In genomic region chr3:123131151-123131756, GRCm38 (mm10) we compare ENCODE assay signal across 28 mouse cellular contexts.
A peak's percentile ranks its signal among the peaks of the same experiment; 100 is the strongest.
DNase-seq lines count a peak whose midpoint lies in the region; ATAC-seq and TF ChIP-seq lines count a peak whose summit lies in the region.
"Had no signal": no experiment of that assay in that cellular context is flagged by ENCODE, and none has a peak within 500 bp of the region (broad histone marks: within the 10 kb centered on the region; RNA-seq: fewer than 3 reads in every experiment).

No protein-coding gene starts in this region.

- peak; percentile 91 for DNase-seq in heart, adult 11 months
- DNase-seq in heart, postnatal 36 days, result no peak
- no peak for DNase-seq in heart, postnatal 4 days
- no peak for DNase-seq in heart, postnatal 0 days (ENCODE audit: low spot score)
- DNase-seq in heart, postnatal 25 days (ENCODE audit: low spot score), result no peak
- peak; percentile 56 for DNase-seq in skeletal muscle tissue, adult 2 months (ENCODE audit: low read depth, low spot score)
- no peak for DNase-seq in hindbrain, embryonic 11.5 days (ENCODE audit: low spot score)
- DNase-seq: adrenal gland, postnatal 14 days; cerebellum, adult 11-12 months; cerebellum, adult 8-10 months; cerebellum, postnatal 10 days; cerebellum, postnatal 36 days; embryo, embryonic 11 days; gastrocnemius, postnatal 25 days; kidney, adult 11 months; kidney, adult 8-10 months had no signal

- intact Hi-C loops in heart, postnatal 36 days (cut with DNase I), result no loop called here
- intact Hi-C loops in heart, postnatal 25 days (cut with DNase I), result no loop called here

- no peak overlapping the region for H3K4me3 ChIP-seq in heart, embryonic 13.5 days
- H3K4me3 ChIP-seq in heart, postnatal 0 days (ENCODE audit: low read depth, low read length), result no peak overlapping the region
- no peak overlapping the region for H3K4me3 ChIP-seq in hindbrain, embryonic 11.5 days (ENCODE audit: low read depth, low read length)
- H3K4me3 ChIP-seq: embryonic facial prominence, embryonic 10.5 days; embryonic facial prominence, embryonic 13.5 days; erythroblast, embryonic 14.5 days; forebrain, embryonic 12.5 days; hindbrain, embryonic 13.5 days; intestine, embryonic 15.5 days; kidney, embryonic 15.5 days had no signal

- WGBS in heart, embryonic 13.5 days, result 82% methylated on average over 6 of the region's 6 CpGs
- WGBS in heart, postnatal 0 days, result 79% methylated on average over 6 of the region's 6 CpGs
- WGBS in hindbrain, embryonic 11.5 days, result 91% methylated on average over 6 of the region's 6 CpGs

- peak overlapping the region; percentile 37; the same call in 1 of the 2 replicates for H3K27ac ChIP-seq in heart, embryonic 13.5 days (replicated peaks)
- H3K27ac ChIP-seq in heart, postnatal 0 days (ENCODE audit: low read depth), result peak overlapping the region; percentile 61
- H3K27ac ChIP-seq in hindbrain, embryonic 11.5 days (ENCODE audit: low read depth, low read length), result no peak overlapping the region
- H3K27ac ChIP-seq: embryonic facial prominence, embryonic 10.5 days; embryonic facial prominence, embryonic 13.5 days; forebrain, embryonic 12.5 days; hindbrain, embryonic 13.5 days; intestine, embryonic 15.5 days; kidney, embryonic 15.5 days had no signal

- no peak for TF ChIP-seq CTCF in heart, postnatal 0 days (IDR thresholded peaks at IDR 0.05; ENCODE audit: low read depth)

- H3K9me3 ChIP-seq in heart, embryonic 13.5 days, result no peaks in the 10 kb centered on the region
- no peaks in the 10 kb centered on the region for H3K9me3 ChIP-seq in heart, postnatal 0 days (replicated peaks; ENCODE audit: control insufficient read depth, low read length)
- no peaks in the 10 kb centered on the region for H3K9me3 ChIP-seq in hindbrain, embryonic 11.5 days (ENCODE audit: control insufficient read depth, low read length)
- H3K9me3 ChIP-seq: embryonic facial prominence, embryonic 10.5 days; embryonic facial prominence, embryonic 13.5 days; forebrain, embryonic 12.5 days; hindbrain, embryonic 13.5 days; intestine, embryonic 15.5 days; kidney, embryonic 15.5 days had no signal

- TF ChIP-seq EP300 in heart, postnatal 0 days (IDR thresholded peaks at IDR 0.05; ENCODE audit: low read depth), result no peak

- no peaks in the 10 kb centered on the region for H3K27me3 ChIP-seq in heart, embryonic 13.5 days (replicated peaks)
- H3K27me3 ChIP-seq in heart, postnatal 0 days (ENCODE audit: control insufficient read depth, insufficient read depth, low read length), result no peaks in the 10 kb centered on the region
- H3K27me3 ChIP-seq in hindbrain, embryonic 11.5 days (ENCODE audit: control insufficient read depth, insufficient read depth, low read length), result no peaks in the 10 kb centered on the region
- H3K27me3 ChIP-seq: forebrain, embryonic 12.5 days; hindbrain, embryonic 13.5 days; intestine, embryonic 15.5 days; kidney, embryonic 15.5 days had no signal

- H3K36me3 ChIP-seq in heart, embryonic 13.5 days, result no peaks in the 10 kb centered on the region
- H3K36me3 ChIP-seq in heart, postnatal 0 days (replicated peaks; ENCODE audit: control insufficient read depth, insufficient read depth, low read length), result no peaks in the 10 kb centered on the region
- no peaks in the 10 kb centered on the region for H3K36me3 ChIP-seq in hindbrain, embryonic 11.5 days (ENCODE audit: control insufficient read depth, insufficient read depth, low read length)
- H3K36me3 ChIP-seq: embryonic facial prominence, embryonic 10.5 days; embryonic facial prominence, embryonic 13.5 days; forebrain, embryonic 12.5 days; hindbrain, embryonic 13.5 days; intestine, embryonic 15.5 days; kidney, embryonic 15.5 days had no signal

- no peak overlapping the region for H3K4me2 ChIP-seq in heart, embryonic 13.5 days
- H3K4me2 ChIP-seq in heart, postnatal 0 days (ENCODE audit: low read depth, low read length), result no peak overlapping the region
- H3K4me2 ChIP-seq in hindbrain, embryonic 11.5 days (replicated peaks; ENCODE audit: low read depth, low read length), result no peak overlapping the region
- H3K4me2 ChIP-seq: embryonic facial prominence, embryonic 13.5 days; forebrain, embryonic 12.5 days; hindbrain, embryonic 13.5 days; intestine, embryonic 15.5 days; kidney, embryonic 15.5 days had no signal

- H3K9ac ChIP-seq in heart, embryonic 13.5 days, result peak overlapping the region; percentile 28; the same call in 1 of the 2 replicates
- no peak overlapping the region for H3K9ac ChIP-seq in heart, postnatal 0 days (replicated peaks; ENCODE audit: low read depth, low read length)
- H3K9ac ChIP-seq in hindbrain, embryonic 11.5 days (ENCODE audit: low read depth, low read length), result no peak overlapping the region
- H3K9ac ChIP-seq: embryonic facial prominence, embryonic 13.5 days; forebrain, embryonic 12.5 days; hindbrain, embryonic 13.5 days; intestine, embryonic 15.5 days; kidney, embryonic 15.5 days had no signal

- H3K4me1 ChIP-seq in heart, embryonic 13.5 days, result peaks cover 23% of the 10 kb centered on the region
- H3K4me1 ChIP-seq in heart, postnatal 0 days (ENCODE audit: control insufficient read depth, insufficient read depth), result peaks cover 12% of the 10 kb centered on the region; the same call in 1 of the 2 replicates
- H3K4me1 ChIP-seq in hindbrain, embryonic 11.5 days (replicated peaks; ENCODE audit: control insufficient read depth, insufficient read depth, low read length), result no peaks in the 10 kb centered on the region
- H3K4me1 ChIP-seq: embryonic facial prominence, embryonic 13.5 days; forebrain, embryonic 12.5 days; hindbrain, embryonic 13.5 days; kidney, embryonic 15.5 days had no signal

- ATAC-seq in heart, embryonic 13.5 days (ENCODE audit: extremely low read depth, insufficient number of reproducible peaks, low FRiP score, low TSS enrichment), result no peak
- ATAC-seq in heart, postnatal 0 days (ENCODE audit: insufficient read depth, low read depth), result no peak
- no peak for ATAC-seq in hindbrain, embryonic 11.5 days (ENCODE audit: low FRiP score)
- ATAC-seq: activated CD4-positive, CD25-positive, alpha-beta regulatory T cell, adult 4 months; CD4-positive, CD25-positive, alpha-beta regulatory T cell, adult 4 months; forebrain, embryonic 16.5 days; hindbrain, embryonic 16.5 days; intestine, embryonic 15.5 days had no signal

Comparison
In these comparisons a context has a peak if more than half of its experiments do, and no peak if none do; other contexts are left out.
1. DNase-seq: peak in heart, adult 11 months (single experiment) and skeletal muscle tissue, adult 2 months (single experiment); none in heart, postnatal 36 days (0 of 2), heart, postnatal 4 days (single experiment), heart, postnatal 0 days (single experiment), heart, postnatal 25 days (single experiment) and hindbrain, embryonic 11.5 days (single experiment).